Mouse (Mus musculus): ENCODE data around the gene H3f3a.

H3f3a gene

DNA sequence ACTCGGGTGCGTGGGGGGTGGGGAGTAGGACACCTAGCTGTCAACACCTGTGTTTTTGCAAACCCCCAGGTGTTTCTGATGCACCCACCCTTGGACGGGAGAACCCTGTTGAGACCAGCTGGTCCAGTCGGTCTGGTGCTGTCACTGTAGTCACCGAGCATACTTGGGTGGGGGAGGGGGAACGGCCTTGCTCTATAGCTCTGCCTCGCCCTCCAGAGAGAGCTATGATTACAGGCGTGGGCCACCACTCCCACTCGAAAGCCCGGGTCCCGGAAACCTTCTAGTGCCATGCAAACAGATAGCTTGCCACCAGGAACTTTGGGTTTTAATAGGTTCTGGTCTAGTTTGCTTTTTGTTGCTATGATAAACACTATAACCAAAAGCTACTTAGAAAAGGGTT is 51.6 kb downstream of the H3f3a start:
- no peak for DNase-seq (ENCODE audit: low read depth, low spot score)

DNA sequence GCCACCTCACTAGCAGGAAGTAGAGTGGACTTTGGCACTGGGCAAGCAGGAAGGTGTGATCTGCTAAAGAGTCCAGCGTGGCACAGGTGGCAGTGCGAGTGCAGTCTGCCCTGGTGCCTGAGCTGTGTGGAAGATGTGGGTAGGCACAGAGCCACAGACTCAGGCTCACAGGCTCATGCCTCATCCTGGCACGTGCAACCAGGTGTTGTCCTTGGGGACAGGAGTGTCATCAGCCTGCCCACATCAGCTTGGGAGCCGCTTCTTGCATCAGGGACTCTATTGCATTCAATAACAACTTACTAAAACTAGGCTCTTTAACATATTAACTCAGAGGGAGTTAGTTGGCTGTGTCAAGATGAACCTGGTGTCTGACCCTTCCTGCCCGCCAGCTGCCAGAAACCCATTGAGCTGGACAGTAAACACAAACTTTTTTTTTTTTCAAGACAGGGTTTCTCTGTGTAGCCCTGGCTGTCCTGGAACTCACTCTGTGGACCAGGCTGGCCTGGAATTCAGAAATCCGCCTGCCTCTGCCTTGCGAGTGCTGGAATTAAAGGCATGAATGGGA is 55.7 kb downstream of the H3f3a start:
- no peak for DNase-seq (ENCODE audit: low read depth, low spot score)

DNA sequence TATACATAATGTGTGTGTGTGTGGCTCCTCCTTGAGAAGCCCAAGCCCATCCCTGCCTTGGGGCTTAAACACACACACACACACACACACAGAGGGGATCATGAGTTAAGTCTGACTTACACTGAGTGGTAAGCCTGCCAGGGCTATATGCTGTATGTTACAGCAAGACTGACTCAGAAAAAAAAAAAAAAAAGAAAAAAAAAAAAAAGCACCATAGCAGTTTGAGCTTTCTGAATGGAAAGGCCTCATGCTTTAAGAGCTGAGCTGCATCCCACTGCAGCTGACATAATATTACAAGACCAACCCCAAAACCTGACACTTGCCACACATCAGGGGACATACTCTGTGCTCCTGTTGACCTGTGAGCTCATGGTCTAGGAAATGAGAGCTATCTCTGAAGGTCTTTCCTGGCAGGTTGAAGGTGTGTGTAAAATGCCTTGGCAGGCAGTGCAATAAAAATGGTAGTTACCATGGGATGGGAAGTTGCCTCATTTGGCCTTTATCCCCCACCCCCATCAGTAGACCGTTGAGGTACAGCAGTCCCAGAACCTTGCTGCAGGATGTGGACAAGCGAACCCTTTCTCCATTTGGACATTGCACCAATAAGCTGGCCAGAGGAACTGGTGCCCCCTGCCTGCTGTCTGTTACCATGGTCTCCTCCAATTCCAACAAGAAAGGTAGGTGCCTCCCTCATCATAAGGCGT is 56.3 kb downstream of the H3f3a start:
- no peak for DNase-seq (ENCODE audit: low read depth, low spot score)

DNA sequence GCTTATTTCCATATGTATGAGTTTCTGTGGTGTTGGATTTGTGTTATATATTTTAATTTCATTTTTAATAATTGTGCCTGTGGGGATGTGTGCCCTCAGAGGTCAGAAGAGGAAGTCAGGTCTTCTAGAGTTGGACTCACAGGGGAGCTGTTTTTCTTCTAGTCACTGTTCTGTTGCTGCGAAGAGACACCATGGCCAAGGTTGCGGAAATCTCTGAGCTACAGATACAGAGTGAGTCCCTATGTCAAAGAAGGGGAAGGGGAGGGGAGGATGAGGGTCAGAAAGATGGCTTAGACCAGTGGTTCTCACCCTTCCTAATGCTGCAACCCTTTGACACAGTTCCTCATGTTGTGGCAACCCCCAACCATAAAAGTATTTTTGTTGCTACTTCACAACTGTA is 57.0 kb downstream of the H3f3a start:
- DNase-seq (ENCODE audit: low read depth, low spot score) = no peak

DNA sequence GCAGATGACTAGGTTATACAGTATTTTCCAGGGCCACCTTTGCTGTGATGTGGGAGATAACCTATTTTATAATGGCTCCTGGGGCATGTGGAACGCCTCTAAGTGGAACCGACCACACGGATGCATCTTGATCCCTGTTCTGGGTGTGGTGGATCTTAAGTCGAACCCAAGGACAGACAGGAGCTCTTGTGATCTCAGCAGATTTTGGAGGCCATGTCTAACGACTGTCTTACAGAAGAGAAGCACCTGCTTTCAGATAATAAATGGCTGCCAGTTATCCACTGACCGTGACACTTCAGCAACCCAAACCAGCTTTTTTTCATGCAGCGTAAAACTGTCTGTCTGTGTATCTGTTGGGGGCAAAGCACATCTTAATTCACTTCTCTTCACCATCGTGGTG is 59.4 kb downstream of the H3f3a start:
- DNase-seq (ENCODE audit: low read depth, low spot score) = no peak

DNA sequence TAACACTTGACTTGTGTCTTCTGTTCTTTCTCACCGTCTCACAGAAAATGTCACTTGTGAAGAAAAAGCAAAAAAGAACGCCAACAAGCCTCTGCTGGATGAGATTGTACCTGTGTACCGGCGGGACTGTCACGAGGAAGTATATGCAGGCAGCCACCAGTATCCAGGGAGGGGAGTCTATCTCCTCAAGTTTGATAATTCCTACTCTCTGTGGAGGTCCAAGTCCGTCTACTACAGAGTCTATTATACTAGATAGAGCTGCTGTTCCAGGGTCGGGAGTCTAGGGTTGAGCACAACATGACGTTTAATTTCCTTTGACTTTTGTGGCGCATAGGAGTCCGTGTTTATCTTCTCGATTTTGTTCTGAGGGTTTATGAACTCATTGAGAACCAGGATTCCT is 61.6 kb downstream of the H3f3a start:
- DNase-seq (ENCODE audit: low read depth, low spot score) = no peak
